Mouse (Mus musculus) left cerebral cortex, postnatal 25 days (tissue): ENCODE measurements at regions not wholly inside any gene's neighbourhood (a gene's known extent, or its start where the extent isn't known, plus 50 kb on each side); places are given as distances from the start of the nearest gene placed in this dataset.
"Not testable (repeated sequence)": the region's sequence is repeated elsewhere in the genome, so short reads cannot be mapped to it uniquely, and the experiment has no call there.

ENCODE experiments used
- DNase-seq, 2 experiments: peaks; one replicate each; pipeline ENCODE4 v3.0.0; 2022; ENCODE audit warnings: low spot score in 2 of 2, mixed read lengths in 1 of 2
- intact Hi-C: fragments of 180-260 bp; cut with DNase I; formaldehyde crosslinking; loops from one replicate; pipeline ENCODE4 v1.15.1; 2025

DNA sequence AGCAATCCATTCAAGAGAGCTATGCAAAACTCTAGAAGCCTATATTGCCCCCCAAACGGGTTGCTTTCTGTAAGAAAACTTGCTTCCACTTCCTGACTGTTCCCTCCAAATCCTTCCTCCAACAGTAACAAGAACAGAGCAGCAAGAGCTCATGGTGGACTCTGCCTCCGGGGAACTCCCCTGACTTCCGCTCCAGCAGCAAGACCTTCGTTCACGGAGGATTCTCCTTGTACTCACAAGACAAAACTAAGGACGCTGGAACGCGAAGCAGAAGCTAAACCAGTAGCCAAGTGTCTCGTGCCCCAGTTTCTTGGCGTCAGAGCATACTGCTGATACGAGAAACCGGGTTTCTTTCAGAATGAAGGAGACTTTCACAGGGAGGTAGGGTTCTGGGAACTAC, 50.7 kb downstream of the H2al2a start:
- intact Hi-C loops = loop anchor here (5.0 kb wide), 1 partner anchor 41 kb away; no protein-coding TSS in a partner anchor
- no peak for DNase-seq

- intact Hi-C loops = loop anchor here (5.0 kb wide), 1 partner anchor 42 kb away; no protein-coding TSS in a partner anchor
- DNase-seq = peak in 1 of 2 experiments; percentile 33
Measured at GRCm38 (mm10) chr2:17945369-17945915, 51.3 kb downstream of the H2al2a start.

GRCm38 (mm10) chr2:17943506-17943905, 53.3 kb downstream of the H2al2a start:
- intact Hi-C loops = no loop called here
- DNase-seq = no peak

DNA sequence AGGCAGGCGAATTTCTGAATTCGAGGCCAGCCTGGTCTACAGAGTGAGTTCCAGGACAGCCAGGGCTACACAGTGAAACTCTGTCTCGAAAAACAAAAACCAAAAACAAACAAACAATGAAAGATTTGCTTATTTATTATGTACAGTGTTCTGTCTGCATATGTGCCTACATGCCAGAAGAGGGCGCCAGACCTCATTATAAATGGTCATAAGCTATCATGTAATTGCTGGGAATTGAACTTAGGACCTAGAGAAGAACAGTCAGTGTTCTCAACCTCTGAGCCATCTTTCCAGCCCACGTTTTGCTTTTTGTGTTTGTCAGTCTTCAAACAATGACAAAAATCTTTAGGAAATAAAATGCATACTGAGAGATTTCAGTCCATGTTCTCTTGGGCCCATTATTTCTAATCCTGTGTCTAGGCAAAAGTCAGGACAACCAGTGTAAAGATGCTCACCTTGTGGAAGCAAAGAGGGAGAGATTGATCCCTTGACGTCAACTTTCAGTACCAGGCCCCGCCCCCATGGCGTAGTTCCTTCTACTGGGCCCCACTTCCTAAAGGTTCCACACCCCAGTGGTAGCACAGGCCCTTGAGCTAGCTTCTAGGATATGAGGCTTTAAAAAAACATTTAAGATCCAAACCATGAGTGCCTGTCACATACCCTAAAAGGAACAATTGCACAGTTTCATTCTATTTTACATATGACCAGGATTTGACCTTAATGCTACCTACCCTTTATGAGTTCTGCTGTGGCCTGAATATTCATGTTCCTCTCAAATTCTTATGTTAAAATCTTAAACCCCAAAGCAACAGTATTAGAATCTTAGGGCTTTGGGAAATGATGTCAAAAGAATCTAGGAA, 54.0 kb downstream of the H2al2a start:
- no peak for DNase-seq
- intact Hi-C loops = no loop called here

DNA sequence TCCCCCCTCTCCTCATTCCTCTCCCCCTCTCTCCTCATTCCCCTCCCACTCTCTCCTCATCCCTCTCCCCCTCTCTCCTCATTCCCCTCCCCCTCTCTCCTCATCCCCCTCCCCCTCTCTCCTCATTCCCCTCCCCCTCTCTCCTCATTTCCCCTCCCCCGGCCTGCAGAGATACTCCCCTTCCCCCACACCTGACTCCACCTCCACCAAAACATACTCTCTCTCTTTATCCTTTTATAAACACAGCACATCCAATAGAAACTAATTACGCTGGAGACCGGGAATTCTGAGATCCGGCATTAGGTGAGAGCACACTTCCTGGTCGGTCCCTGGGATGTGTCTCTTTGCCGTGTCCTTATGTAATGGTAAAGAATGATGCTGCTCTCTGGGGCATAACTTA, 54.8 kb downstream of the H2al2a start:
- intact Hi-C loops = no loop called here
- DNase-seq = no peak

DNA sequence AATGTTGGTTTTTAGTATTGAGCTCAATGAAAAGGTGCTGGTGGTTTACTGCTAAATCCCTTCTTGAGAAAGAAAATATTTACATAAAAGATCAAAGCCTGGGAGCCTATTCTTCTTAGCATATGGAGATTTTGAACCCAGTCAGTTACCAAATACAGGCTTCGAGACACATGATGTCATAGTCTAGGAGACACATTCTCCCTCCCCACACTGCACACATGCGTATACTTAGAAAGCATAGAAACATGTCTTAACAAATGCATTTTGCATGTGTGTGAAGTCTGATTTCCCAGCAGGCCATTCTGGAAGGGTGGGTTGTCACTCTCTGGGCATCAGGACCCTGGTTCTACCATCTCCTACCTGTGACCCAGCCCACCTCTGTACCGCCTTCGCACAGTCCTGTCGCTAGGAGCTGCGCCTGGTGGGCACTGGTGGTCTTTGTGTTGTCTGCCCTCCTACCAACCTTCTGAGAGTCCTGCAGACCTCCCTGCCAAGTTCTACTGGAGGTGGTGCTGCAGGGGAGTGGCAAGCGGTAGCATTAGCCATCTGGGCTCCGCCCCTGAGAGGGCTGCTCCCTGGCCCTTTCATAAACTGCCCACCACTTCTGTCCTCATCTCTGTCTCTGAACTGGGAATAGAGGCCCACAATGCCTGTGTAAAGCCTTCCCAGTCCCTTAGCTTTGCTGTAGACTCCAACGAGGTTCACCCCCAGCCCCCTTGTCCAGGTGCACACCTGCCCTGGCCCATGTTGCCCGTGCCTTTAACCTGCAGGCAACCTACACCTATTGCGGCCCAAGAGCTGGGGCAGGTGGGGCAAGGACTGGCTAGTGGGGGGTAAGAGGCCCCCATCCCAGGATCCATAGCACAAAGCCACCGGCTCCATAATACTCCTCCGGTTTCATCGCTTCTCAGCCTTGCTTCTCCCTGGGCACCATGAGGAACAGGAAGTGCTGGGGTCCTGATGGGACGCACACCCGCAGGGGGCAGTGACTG, 56.6 kb downstream of the H2al2a start:
- DNase-seq, intact Hi-C loops: not testable (repeated sequence)

GRCm38 (mm10) chr2:17939183-17939856, 57.4 kb downstream of the H2al2a start:
- intact Hi-C loops = no loop called here
- no peak for DNase-seq

GRCm38 (mm10) chr2:17936527-17937139, 60.1 kb downstream of the H2al2a start:
- intact Hi-C loops = no loop called here
- DNase-seq = no peak

- intact Hi-C loops = no loop called here
- DNase-seq = no peak
Measured at GRCm38 (mm10) chr2:17935916-17936315, 60.8 kb downstream of the H2al2a start.

DNA sequence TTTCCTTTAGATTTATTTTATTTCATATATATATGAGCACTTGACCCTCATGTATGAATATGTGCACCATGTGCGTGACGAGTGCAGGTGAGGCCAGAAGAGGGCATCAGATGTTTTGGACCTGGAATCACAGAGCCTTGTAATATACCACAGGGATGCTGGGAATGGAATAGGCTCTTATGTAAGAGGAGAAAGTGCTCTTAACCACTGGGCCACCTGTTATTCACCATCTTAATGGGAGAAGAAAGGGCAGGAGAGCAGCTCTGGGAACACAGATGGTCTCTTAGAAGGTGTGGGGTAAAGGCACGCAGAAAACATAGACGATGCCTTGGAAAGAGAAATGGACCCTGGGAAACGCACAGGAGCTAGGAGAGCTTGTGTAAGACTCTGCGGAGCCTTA, 61.3 kb downstream of the H2al2a start:
- intact Hi-C loops = no loop called here
- DNase-seq = no peak

GRCm38 (mm10) chr2:17934610-17935009, 62.1 kb downstream of the H2al2a start:
- DNase-seq = no peak
- intact Hi-C loops = no loop called here

DNA sequence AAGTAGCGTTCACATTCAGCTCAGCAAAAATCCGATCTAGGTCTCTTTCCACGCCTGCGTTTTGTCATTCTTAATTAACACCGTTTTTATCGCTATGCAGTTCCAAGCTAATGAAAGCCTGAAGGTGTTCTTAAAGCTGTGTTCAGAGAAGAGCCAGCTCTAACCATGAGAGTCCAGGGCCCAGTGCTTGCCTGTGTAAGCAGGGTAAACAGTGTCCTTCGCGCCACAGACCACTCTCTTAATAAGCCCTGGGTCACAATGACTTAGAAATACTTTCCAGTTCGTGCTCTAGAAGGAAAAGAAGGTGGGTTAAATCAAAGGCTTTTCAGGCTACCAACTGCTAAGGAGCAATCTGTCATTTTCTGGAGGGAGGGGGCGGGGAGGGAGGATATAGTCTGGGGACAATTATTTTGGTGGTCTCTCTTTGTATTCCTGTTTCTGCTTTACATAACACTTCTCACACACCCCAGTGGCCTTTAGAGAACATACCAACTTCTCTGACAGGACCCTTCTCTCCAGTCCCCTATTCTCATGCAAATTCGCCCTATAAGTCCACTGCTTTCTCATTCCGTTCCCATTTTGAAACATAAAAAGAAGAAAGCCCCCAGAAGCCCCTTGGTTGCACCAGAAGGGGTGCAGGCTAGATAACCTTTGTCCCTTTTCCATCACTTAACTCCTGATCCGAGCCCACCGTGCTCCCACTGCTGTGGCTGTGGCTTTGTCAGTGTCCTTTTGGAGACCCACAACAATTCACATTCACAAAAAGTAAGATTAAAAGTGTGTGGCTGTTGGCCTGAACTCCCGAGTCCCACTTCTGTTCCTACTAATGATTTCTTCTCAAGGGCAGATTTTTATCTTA, 63.6 kb downstream of the H2al2a start:
- no peak for DNase-seq
- intact Hi-C loops = no loop called here

- intact Hi-C loops = no loop called here
- no peak for DNase-seq
Measured at GRCm38 (mm10) chr2:17932426-17932931, 64.3 kb downstream of the H2al2a start.

DNA sequence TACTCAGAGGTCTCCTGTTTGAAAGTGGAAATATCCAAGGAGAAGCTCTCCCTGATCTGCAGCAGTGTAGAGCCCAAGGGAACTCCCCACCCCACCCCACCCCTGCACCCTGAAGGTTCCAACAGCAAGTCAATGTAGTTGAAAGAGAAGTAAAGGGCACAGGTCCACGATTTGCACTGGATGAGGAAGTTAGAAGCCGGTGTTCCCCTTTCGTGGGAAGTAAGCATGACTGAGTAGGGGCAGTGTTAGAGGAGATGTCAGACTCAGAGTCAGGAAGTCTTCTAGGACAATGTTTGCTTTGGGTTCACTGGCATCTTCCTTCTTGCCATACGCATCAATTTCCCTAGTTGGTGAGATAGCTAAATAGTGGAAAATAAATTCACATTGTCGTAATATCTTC, 64.9 kb downstream of the H2al2a start:
- intact Hi-C loops = no loop called here
- no peak for DNase-seq

- intact Hi-C loops = no loop called here
Measured at GRCm38 (mm10) chr2:17918861-17919648, 77.7 kb downstream of the H2al2a start.

DNA sequence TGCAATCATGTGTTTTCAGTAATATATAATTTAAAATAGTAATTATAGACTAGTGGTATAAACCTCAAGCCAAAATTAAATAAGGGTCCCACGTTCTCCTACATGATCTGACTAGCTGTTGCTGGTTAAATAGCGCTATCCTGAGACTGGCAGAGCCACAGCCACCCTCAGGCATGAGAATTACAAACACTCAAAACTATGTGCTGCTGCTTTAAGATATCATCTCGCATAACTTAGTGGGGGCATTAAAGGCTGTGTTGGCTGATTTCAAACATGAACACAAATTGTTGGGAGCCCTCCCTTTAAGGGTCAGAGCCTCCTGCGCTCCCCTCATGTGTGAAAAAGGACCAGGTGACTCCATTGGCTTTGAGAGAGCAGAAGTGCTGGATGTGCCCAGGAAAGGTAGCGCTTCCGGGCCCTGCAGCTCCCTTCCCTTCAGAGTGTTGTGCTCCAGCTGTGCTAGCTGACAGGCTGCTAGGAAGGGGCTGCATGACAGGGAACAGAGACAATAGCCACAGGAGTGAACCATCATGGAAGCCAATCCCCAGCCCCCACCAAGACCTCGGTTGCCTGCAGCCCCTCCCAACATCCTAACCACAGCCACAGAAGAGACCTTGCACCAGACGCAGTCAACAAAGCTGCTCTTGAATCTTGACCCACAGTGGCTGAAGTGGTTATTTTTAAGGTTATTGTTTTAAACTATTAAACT, 79.4 kb downstream of the H2al2a start:
- intact Hi-C loops = no loop called here
- DNase-seq = no peak

More at GRCm38 (mm10) chr2:17918861-17919648, 77.7 kb downstream of the H2al2a start:
- no peak for DNase-seq

- DNase-seq = no peak
- intact Hi-C loops = no loop called here
Measured at GRCm38 (mm10) chr2:17902616-17903015, 94.1 kb downstream of the H2al2a start.
